Mouse (Mus musculus): ENCODE measurements around the gene Gm10309.

DNA sequence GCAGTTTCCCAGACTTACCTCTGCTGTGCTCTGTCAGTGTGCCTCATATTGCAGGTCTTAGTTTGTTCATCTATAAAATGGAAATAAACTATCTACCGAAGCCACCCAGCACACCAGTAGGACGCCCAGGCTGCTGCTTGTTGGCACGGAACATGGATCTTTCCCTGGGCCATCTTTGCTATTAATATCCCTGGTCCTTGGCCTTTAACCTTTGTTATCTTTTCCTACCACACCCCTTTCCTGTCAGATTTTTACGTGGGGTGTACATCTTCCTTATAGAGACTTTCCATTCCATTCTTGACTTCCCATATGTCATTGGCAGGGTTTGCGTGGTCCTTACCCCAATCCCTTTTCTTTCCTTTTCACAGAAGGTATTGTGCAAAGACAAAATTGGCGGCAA is 26.2 kb upstream of the Gm10309 start:
- TF ChIP-seq CTCF (IDR thresholded peaks at IDR 0.05; ENCODE audit: extremely low read depth, insufficient read depth, low read length) = no peak
- TF ChIP-seq POLR2A (IDR thresholded peaks at IDR 0.05; ENCODE audit: extremely low read depth, insufficient read depth, low read length) = no peak

Data from cortical plate, adult 2 months (tissue).